Mouse (Mus musculus): ENCODE measurements around the gene Cd22.

- TF ChIP-seq CTCF (IDR thresholded peaks at IDR 0.05; ENCODE audit: borderline replicate concordance, control insufficient read depth, extremely low read depth, insufficient read depth, low read length, poor library complexity) (no peak), POLR2A (IDR thresholded peaks at IDR 0.05; ENCODE audit: control insufficient read depth, extremely low read depth, insufficient read depth, low read length, poor library complexity) (no peak)
These were observed at the start of gene Cd22 for GRCm38 (mm10) chr7:30880176-30880575.

Data from thymus, adult 2 months (tissue).